Mouse (Mus musculus): ENCODE measurements around the gene Arhgef19.

The Arhgef19 gene

DNA sequence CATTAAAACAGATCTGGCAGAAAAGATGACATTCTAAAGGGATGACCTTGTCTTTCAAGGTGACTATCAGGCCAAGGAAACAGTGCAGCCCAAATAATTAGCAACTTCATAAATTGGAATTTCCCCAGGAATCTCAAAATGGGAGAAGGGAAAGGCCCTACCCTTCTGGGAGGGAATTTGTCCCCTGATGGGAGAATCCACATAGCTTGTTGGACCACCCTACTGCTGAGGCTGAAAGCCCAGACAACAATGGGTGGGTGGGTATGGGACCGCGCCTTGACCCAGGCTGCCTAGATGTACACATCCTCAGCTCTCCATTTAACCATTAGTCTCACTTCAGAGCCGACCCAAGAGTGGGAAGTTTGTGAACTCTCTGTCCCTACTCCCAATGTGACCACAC, 45.2 kb downstream of the Arhgef19 start:
- DNase-seq (ENCODE audit: low spot score): no peak

DNA sequence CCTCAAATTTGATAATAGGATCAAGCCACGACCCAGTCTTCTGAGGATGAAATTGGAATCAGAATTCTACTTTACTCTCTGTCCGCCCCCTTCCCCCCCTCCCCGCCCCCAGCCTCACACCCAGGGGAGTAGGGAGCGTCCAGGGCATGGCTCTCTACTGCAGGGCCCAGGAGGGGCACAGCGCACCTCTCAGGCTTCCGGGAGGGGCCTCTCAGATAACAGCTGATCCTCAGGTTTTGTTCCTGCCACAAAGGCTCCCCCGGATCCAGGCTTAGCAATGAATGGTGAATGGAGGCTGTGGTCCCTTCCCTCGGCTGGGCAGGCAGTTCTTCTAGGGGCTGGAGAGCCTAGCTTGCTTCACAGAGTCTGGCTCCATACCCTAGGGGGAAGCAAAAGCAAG, 45.8 kb downstream of the Arhgef19 start:
- no peak for DNase-seq (ENCODE audit: low spot score)

DNA sequence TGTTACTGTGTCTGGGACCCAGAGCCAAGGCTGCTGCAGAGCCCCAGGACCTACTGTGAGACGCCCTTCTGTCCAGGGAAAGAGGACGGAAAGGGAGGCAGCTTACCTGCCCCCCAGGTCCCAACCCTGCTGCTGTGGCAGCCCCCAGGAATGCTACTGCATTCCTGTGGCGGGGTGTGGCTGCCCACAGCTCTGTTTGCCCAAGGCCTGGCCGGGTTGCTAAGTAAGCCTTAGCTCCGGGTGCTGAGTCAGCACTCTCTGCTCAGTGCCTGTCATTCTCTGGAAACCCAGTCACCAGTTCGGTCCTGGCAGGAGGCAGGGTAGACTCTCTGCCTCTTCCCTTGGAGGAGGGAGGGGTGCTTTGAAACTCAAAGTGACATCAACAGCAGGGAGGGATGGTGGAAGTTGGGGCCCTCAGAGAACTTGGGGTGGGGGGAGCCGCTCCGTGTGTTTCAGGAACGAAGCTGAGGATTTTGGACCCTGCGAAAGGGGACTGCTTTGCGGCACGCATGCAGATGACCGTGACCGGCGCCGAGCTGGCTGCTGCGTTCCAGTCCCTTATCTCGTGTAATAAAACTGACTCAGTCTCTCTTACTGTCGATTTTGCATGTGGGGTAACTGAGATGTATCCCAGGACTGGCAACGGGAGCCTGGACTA, 47.7 kb downstream of the Arhgef19 start:
- no peak for DNase-seq (ENCODE audit: low spot score)

DNA sequence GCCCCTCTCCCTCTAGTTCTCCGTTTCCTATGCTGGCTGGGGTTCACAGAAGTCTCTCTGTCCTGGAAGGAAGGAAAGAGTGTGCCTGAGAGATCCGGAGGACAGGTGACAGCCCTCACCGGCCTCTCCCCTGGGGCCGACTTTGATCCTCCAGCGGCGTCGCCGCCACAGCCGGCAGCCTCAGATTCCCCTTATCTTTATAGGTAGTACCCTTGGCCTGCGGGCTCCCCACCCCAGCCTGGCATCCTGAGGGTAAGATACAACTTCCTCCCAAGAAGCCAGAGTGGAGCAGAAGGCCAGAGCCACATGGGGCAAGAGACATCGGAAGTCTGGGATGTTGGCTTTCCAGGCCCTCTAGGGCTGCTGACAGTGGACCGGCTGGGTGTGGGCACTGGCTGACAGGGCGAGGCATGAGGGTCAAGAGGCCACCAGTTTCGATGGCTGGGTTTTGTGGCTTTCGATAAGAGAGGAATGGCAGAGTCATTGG, 48.3 kb downstream of the Arhgef19 start:
- DNase-seq (ENCODE audit: low spot score): no peak

DNA sequence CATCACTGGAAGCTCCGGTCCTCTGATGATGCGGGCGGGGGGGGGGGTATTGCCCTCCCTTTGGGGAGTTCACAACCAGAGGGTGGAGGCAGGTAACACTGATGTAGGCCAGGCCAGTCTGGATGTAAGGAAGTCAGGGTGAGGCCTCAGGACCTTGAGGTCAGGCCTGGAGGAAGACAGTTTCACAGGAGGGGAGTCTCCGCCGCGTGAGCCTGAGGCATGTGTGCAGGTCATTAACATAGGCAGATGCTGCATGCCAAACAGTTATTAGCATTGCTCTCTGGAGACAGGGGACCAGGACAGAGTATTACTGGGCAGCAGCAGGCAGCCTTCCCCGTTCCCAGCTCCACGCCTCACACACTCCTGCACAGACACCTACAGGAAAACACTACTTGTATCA, 48.9 kb downstream of the Arhgef19 start:
- DNase-seq (ENCODE audit: low spot score): no peak

DNA sequence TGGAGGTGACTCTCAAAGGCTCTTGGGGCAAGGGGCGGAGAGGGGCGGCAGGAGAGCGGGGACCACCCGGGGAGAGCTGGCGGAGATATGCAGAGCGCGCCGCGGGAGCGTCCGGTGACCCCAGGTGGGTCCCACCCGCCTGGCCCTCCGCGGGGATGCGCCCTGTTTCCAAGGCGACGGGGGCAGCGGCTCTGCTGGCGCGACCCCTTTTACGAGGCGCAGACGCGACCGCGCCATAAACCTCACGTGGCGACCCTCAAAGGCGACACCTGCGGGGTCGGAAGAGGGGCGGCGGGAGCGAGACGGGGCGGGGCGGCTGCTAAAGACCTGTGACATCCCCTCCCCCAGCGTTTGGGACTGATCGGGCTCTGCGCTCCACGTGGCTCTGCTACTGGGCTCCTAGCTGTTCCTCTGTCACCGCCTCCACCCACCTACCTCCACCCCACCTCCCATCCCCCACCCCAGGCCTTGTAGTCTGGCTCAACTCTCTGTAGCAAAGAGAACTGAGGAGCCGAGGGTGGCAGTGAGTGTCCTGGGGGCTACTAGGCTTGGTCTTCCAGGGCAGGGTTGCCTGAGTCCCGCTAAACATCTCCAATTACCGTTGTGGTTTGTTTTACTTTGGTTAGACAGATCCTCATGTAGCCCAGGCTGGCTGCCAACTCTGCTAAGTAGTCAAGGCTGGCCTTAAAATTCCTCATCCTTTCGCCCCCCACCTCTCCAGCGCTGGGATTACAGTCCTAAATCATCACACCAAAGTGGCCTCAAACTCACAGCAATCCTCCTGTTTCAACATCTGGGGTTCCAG, 52.5 kb downstream of the Arhgef19 start:
- DNase-seq (ENCODE audit: low spot score): no peak

DNA sequence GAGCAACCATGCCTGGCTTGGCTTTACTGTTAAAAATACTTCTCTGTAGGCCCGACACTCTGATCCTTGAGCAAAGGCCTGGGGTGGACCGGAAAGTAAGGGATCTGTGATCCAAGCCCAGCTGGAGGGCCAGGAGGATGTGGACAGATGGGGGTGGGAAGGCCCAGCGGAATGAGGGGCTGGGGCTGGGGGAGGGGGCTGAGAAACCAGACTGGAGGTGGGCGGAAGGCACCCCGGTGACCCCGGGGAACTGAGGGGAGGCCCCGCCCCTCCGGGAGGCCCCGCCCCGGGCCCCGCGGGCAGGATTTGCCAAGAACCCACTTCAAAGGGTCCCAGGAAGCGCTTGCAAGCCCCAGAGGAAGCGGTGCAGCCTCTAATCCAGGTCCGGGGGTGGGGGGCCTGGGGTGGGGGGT, 56.5 kb downstream of the Arhgef19 start:
- no peak for DNase-seq (ENCODE audit: low spot score)

DNA sequence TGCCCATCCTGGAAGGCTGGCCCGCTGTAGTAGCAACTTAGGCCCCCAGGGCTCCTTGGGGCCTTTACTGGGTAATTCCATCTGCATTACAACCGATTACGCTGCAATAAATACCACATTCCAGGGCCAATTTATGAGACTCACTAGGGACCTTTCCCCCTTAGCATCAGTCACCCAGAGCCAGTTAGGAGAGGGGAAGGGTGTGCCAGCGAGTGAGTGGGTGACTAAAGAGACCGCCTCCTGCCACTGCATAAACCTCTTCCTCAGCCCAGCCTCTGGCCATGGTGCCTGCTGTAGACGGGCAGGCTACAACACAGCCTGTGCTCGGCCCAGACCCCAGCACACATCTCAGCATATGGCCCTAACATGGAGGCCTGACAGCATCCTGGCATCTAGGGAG, 58.6 kb downstream of the Arhgef19 start:
- DNase-seq (ENCODE audit: low spot score): no peak

DNA sequence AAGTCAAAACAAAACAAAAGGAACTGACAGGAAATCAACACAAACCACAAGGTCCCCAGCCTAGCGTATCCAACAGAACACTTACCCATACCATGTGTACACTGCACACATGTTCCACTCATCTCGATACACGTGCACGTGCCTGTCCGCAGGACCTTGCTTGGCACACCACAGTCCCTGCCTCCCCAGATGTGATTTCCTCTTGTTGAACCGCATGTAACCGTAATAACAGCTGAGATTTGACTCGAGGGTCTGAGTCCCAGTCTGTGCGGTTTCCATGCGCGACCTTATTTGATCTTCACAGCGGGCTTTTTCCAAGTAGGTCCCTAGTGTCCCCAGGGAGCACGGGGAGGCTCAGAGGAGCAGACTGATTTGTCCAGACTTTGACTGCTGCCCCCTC, 60.1 kb downstream of the Arhgef19 start:
- DNase-seq (ENCODE audit: low spot score): no peak

DNA sequence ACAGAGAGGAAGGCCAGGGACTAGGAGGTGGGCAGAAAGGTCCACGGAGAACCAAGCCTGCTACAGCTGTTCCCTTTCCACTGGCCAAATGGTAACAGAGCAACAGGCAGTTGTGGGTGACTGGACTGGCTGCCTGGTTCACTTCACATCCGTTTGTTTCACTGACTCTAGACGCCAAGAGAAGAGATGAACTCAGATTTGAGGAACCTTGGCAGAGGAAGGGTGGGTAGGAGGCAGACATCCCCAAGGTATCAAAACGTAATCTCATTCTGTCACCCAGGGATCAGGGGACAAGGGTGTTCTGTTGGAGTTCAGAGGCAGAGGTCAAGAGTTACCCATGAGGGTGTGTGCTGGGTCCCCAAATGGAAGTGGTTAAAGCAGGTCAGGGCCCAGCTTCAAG, 60.9 kb downstream of the Arhgef19 start:
- no peak for DNase-seq (ENCODE audit: low spot score)

DNA sequence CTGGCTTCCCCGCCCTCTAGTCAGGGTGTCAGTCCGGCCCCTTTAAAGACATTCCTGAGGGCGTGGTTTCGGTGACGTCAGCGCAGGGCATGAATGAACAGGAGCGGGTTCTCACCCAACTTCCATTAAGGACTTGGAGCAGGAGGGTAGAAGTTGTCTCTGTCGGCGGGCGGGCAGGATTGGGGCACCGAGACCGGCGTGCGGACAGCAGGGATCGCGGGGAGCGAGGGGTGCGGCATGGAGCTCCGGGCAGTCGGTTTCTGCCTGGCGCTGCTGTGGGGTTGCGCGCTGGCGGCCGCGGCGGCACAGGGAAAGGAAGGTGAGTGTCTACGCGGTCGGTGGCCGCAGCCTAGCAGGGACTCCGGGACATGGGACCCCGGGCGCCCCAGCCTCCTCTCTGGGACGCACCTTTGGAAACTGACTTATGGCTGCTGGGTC, 61.8 kb downstream of the Arhgef19 start, which contains the start of gene Epha2:
TSS of gene Epha2 (plus strand) at position 125 of the 438 bp plus-strand sequence.
- peak; percentile 61 for DNase-seq (ENCODE audit: low spot score)

DNA sequence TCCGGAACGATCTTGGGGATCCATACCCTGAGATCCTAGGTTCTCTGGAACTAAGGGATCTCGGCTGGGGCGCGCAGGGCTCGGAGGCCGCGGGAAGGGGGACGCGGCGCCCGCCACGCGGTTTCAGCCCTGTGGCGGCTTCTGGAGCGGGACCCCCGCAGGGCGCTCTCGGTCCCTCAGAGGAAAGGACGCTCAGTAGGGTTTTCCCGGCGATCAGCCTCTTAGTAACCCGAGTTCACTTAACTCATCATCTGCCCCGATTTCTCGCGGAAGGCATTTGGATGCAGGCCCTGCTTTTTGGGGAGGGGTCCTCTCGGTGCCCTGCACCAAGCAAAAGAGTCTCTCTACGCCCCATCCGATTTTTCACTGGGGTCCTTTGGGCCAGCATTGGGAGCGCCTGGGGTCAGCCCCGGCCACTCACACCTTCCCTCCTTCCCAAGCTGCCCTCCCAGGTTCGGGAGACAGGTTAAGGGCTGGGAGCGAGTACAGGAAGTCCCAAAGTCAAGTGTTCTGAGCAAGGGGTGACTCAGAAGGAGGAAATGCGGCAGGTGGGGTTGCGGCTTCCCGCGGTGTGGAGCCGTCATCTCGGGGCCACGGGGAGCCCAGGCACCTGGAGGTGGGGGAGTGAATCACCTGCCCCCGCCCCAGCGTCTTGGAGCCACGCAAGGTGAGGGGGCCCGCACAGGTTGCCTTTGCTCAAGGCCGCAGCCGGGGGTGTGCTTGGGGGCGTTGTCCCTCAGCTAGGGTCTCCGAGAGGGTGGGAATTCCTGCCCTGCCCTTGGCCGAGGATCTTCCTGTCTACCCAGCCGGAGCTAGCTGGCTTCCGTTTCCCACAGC, 62.5 kb downstream of the Arhgef19 start:
- DNase-seq (ENCODE audit: low spot score): no peak

DNA sequence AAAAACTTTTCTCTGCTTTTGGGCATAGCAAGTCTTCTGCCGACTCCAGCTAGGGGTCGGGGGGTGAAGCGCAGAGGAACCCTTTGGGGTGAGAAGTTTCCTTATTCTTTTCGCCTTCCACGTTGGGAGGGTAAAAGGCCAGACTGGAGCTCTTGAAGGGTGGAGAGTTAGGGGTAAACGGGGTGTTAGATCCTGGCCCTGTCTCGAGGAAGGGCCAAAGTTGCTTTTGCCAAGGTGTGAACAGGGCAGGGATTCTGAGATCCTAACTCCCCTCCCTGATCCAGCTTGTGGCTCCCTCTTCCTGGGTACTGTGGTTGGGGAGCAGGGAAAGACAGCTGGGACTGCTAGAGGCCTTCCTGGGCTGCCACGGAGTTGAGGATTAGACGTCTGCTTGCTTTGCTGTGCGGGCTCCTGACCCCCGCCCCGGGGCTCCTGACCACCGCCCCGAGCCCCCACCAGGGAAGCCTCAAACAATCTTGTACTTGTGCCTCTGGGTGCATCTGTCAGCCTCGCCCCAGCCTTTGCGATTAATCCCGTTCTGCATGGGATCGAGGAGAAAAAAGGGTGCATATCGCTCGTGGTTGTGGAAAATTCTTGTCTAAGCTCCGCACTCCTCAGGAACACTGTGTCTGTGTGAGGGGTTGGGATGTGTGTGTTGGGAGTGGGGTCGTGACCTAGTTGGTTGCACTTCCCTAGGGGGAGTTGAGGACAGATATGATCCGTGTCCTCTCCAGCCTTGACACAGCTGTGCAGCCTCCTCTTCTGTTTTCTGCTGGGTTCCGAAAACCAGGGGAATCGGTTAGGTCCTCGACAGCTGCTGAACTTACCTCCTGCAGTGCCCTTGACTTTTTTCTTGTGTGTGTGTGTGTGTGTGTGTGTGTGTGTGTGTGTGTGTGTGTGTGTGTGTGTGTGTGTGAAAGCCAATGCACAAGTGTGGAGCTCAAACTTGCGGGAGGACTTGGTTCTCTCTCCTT, 63.4 kb downstream of the Arhgef19 start:
- DNase-seq (ENCODE audit: low spot score): no peak

DNA sequence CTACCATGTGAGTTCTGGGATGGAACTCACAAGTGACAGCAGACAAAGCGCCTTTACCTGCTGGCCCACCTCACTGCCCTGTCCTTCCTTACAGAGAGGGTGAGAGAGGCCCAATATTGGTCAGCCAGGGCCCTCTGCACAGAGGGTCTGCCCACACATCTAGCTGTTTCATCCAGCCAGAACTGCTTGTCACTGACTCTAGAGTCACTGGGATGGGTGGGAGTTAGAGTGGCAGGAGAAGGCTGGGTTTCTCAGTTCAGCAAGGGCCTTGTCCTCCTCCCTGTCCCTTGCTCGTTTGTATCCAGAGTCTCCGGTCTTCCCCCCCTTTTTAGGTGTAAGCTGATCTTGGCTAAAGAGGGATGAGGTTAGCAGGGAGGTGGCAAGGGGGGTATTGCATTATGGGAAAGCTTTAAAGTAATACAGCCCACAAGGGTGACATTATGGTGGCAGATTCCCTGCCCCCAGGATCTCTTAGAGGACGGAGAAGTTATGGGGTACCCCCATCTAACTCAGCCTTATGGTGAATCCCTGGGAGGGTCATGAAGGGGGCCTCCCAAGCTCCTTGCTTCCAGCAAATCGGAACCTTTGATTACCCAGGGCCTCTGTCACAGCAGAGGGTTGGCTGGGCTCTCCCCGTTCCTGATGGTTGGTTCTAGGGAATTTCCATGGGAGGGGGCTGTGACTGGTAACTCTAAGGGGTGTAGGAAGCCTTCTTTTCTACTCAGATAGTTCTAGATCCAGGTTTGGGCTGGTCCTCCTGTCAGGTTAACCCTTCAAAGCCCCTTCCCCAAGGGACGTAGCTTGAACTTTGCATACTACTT, 64.3 kb downstream of the Arhgef19 start:
- no peak for DNase-seq (ENCODE audit: low spot score)

DNA sequence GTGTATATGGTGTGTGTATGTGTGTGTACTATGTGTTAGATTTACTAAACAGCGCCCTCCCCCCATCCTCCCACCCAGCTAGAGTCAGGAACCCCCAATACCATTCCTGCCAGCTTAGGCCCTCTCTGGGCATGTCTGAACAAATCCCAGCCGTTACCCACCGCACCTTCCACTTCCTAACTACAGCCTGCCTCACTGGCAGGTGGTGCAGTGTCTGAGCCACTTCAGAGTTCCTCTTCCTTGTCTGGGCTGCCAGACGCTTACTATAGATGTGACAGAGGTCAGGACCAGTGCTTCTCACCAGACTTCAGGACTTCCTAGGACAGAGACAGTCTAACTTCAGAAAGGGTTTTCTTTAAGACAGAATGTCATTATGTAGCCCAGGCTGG, 64.9 kb downstream of the Arhgef19 start:
- no peak for DNase-seq (ENCODE audit: low spot score)

DNA sequence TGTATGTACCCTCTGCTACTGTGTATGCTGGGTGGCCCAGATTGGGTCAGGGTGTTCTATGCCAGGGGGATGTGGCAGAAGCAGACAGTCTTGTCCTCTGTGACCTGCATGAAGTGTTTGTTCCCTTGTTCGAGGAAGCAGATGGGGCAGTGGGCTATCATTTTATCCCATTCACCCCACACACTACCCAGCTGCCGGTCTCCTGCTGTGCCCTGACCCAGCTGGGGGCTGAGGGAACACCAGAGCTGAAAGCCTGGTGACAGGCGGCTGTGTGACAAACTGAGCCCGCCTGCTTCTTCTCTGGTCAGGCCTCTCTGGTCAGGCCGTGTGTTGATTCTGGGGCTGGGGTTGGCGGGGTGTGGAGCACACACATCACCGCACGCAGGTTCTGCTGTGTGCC, 66.8 kb downstream of the Arhgef19 start:
- no peak for DNase-seq (ENCODE audit: low spot score)
